Mouse (Mus musculus): ENCODE measurements at regions not wholly inside any gene's neighbourhood (a gene's known extent, or its start where the extent isn't known, plus 50 kb on each side); places are given as distances from the start of the nearest gene placed in this dataset.

- no peak for DNase-seq
Observed at GRCm38 (mm10) chr14:67550462-67551185, 1541.6 kb upstream of the Gulo start.

- no peak for DNase-seq
Observed at GRCm38 (mm10) chr14:67548750-67549149, 1539.7 kb upstream of the Gulo start.

GRCm38 (mm10) chr14:67545036-67545435, 1536.0 kb upstream of the Gulo start:
- DNase-seq: no peak

- DNase-seq: no peak
Observed at GRCm38 (mm10) chr14:67541271-67541711, 1532.3 kb upstream of the Gulo start.

- no peak for DNase-seq
Observed at GRCm38 (mm10) chr14:67538696-67539095, 1529.7 kb upstream of the Gulo start.

- DNase-seq: peak; percentile 8
Observed at GRCm38 (mm10) chr14:67536787-67537659, 1528.0 kb upstream of the Gulo start.

- no peak for DNase-seq
Observed at GRCm38 (mm10) chr14:67506729-67507395, 1497.9 kb upstream of the Gulo start.

GRCm38 (mm10) chr14:67492086-67492485, 1483.1 kb upstream of the Gulo start:
- DNase-seq: no peak

- no peak for DNase-seq
Observed at GRCm38 (mm10) chr14:67486676-67487075, 1477.7 kb upstream of the Gulo start.

GRCm38 (mm10) chr14:67485449-67485800, 1476.4 kb upstream of the Gulo start:
- no peak for DNase-seq

GRCm38 (mm10) chr14:67484533-67485448, 1475.8 kb upstream of the Gulo start:
- no peak for DNase-seq

All from lung, postnatal 10 days (tissue).